Mouse (Mus musculus) forebrain, embryonic 11.5 days (tissue): ENCODE measurements around the gene Dazl. TPM values are rescaled to one million over a fixed set of nuclear protein-coding genes. Genes with fewer than 3 reads are reported as not detected.

Source experiments
- ATAC-seq: fragments of 200-750 bp; cut with Nextera tagmentation; replicated peaks from 2 replicates; pipeline ENCODE4 v1.8.0; 2017; ENCODE audit warnings: moderate TSS enrichment; ENCODE audit not compliant: low FRiP score
- DNase-seq: peaks from one replicate; pipeline ENCODE4 v3.0.0-alpha.2; 2017; ENCODE audit warnings: low spot score
- H3K27ac ChIP-seq: fragments of 300-500 bp; sonication (generic); 2 replicates; pipeline ENCODE4 v1.5.1; 2014; ENCODE audit warnings: low read depth, low read length
- H3K27me3 ChIP-seq: fragments of 300-500 bp; sonication (generic); 2 replicates; pipeline ENCODE4 v1.6.1; 2014; ENCODE audit warnings: mild to moderate bottlenecking, low read length, mixed read lengths; ENCODE audit not compliant: control insufficient read depth, insufficient read depth
- H3K36me3 ChIP-seq: fragments of 300-500 bp; sonication (generic); 2 replicates; pipeline ENCODE4 v1.6.1; 2014; ENCODE audit warnings: mild to moderate bottlenecking, low read length, moderate library complexity, mixed read lengths; ENCODE audit not compliant: control insufficient read depth, insufficient read depth
- H3K4me1 ChIP-seq: fragments of 300-500 bp; sonication (generic); replicated peaks from 2 replicates; pipeline ENCODE4 v1.6.1; 2014; ENCODE audit warnings: low read length, mixed read lengths; ENCODE audit not compliant: control insufficient read depth, insufficient read depth
- H3K4me2 ChIP-seq: fragments of 300-500 bp; sonication (generic); 2 replicates; pipeline ENCODE4 v1.6.1; 2014; ENCODE audit warnings: low read depth, mild to moderate bottlenecking, low read length, moderate library complexity, mixed read lengths; ENCODE audit not compliant: severe bottlenecking
- H3K4me3 ChIP-seq: fragments of 300-500 bp; sonication (generic); 2 replicates; pipeline ENCODE4 v1.5.1; 2014; ENCODE audit warnings: low read depth, low read length
- H3K9ac ChIP-seq: fragments of 300-500 bp; sonication (generic); 2 replicates; pipeline ENCODE4 v1.6.1; 2014; ENCODE audit warnings: low read length
- H3K9me3 ChIP-seq: fragments of 300-500 bp; sonication (generic); 2 replicates; pipeline ENCODE4 v1.6.1; 2016; ENCODE audit warnings: low read length, mixed read lengths; ENCODE audit not compliant: control insufficient read depth
- WGBS: fragments of 180-500 bp; shearing (Covaris S2); extraction: QIAGEN DNeasy Blood & Tissue Kit; methylation state at CpG from one replicate; pipeline ENCODE4 v1.1.7; 2014; 5-methylcytosine and 5-hydroxymethylcytosine counted together
- polyA plus RNA-seq: library from polyadenylated mRNA; unstranded; fragments of >200 nt; fragmentation: Nextera tagmentation; extraction: Ambion mirVana; gene quantifications from 2 replicates; pipeline ENCODE4 v1.2.1, GENCODE M21; 2014

Gene Dazl
- polyA plus RNA-seq, 1 experiment from 2014 or later = not detected

DNA sequence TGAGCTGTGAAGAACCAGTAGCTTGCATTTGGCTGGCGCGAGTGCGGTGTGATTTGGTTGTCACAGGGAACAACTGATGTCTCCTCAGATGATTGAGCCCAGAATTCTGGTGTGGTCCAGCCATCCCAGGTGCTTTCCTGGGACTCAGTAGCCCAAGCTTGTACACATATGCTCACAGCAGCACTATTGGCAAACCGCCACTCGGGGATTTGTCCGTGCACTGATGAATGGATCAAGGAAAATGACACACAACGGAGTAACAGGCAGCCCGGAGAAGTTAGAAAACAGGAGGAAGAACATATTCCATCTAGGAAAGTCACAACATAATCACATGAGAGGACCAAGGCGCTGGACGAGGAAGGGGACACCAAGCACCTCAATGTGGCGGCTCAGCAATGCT is 60.6 kb downstream of the Dazl start:
- no peaks in the 10 kb centered on the region for H3K27me3 ChIP-seq
- DNase-seq (no peak), ATAC-seq (no peak)
- no peaks in the 10 kb centered on the region for H3K36me3 ChIP-seq
- no peak overlapping the region for H3K4me2 ChIP-seq
- H3K27ac ChIP-seq = no peak overlapping the region
- H3K9me3 ChIP-seq = no peaks in the 10 kb centered on the region
- H3K9ac ChIP-seq = no peak overlapping the region
- H3K4me1 ChIP-seq = peaks cover 4% of the 10 kb centered on the region
- 93% methylated on average over 11 of the region's 11 CpGs for WGBS
- H3K4me3 ChIP-seq = no peak overlapping the region

DNA sequence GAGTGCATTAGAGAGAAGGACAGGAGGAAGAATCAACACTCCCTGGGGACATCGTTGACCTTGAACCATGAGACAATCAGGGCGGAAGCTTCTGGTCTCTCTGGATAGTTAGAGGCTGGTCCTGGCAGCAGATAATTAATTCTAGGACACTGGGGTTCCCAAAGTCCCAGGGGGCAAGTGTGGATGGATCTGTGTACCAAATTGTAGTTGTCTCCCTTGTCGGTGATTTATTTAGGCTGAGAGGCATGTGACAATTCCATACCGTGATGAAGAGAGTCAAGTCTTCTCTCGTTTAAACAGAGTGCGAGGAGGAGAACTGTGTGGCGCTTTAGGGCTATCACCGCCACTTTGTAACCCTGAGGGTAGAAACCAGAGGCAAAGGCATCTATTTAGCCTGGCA is 62.2 kb downstream of the Dazl start:
- Histone ChIP-seq H3K4me3 (no peak overlapping the region), H3K9ac (no peak overlapping the region), H3K9me3 (no peaks in the 10 kb centered on the region), H3K4me1 (peaks cover 2% of the 10 kb centered on the region), H3K4me2 (no peak overlapping the region), H3K27ac (no peak overlapping the region), H3K27me3 (no peaks in the 10 kb centered on the region), H3K36me3 (no peaks in the 10 kb centered on the region)
- DNase-seq = no peak
- WGBS = 88% methylated on average over 8 of the region's 8 CpGs
- ATAC-seq = no peak

DNA sequence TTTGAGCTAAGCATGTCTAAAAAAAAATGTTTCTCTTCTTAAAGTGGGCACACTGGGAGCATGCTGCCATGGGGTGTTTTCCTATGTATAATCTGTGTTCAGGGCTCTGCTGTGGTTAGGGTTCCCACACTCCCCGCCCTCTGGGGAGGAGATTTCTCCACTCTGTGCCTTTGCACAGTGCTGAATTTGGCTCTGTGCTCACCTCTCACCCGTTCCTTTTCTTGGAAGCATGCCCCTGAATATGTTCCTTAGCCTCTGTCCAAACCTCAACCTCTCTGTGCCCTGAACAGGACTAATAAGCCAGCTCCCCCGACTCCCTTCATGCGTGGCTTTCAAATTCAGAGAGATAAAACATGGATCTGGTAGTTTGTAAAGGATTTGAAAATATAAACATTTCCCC is 63.9 kb downstream of the Dazl start:
- ATAC-seq (no peak), DNase-seq (no peak)
- Histone ChIP-seq H3K4me2 (no peak overlapping the region), H3K27me3 (no peaks in the 10 kb centered on the region), H3K4me1 (no peaks in the 10 kb centered on the region), H3K36me3 (no peaks in the 10 kb centered on the region), H3K9ac (no peak overlapping the region), H3K27ac (no peak overlapping the region), H3K9me3 (no peaks in the 10 kb centered on the region), H3K4me3 (no peak overlapping the region)
- 87% methylated on average over 4 of the region's 4 CpGs for WGBS

Other genes with a start within 250 kb of the Dazl start
- 11.6 and 12.9 TPM in 2 replicates for gene Rftn1, start 103.0 kb downstream of the Dazl start, polyA plus RNA-seq
- 7.6 and 7.7 TPM in 2 replicates for gene Plcl2, start 215.8 kb upstream of the Dazl start, polyA plus RNA-seq